Mouse (Mus musculus) cortical plate, adult 2 months (tissue): ENCODE measurements around the gene Klhl29.

Source experiments
- CTCF ChIP-seq: fragments of 200-500 bp; IDR thresholded peaks from 2 replicates; pipeline ENCODE4 v1.5.1; 2011; ENCODE audit warnings: mild to moderate bottlenecking, control low read depth, low read length; ENCODE audit not compliant: insufficient read depth; ENCODE audit errors: extremely low read depth
- POLR2A ChIP-seq: fragments of 200-500 bp; IDR thresholded peaks from 2 replicates; pipeline ENCODE4 v1.6.1; 2011; ENCODE audit warnings: mild to moderate bottlenecking, low read length, control low read depth; ENCODE audit not compliant: insufficient read depth; ENCODE audit errors: extremely low read depth

GRCm38 (mm10) chr12:5244431-5245206 lies 130.9 kb downstream of the Klhl29 start:
- TF ChIP-seq CTCF, result no peak
- TF ChIP-seq POLR2A, result no peak
